Mouse (Mus musculus) liver, adult 2 months (tissue): ENCODE measurements at regions not wholly inside any gene's neighbourhood (a gene's known extent, or its start where the extent isn't known, plus 50 kb on each side); places are given as distances from the start of the nearest gene placed in this dataset.

ENCODE experiments used
- CTCF ChIP-seq: fragments of 200-500 bp; IDR thresholded peaks from 2 replicates; pipeline ENCODE4 v1.5.1; 2011; ENCODE audit warnings: low read depth, low read length, control low read depth
- POLR2A ChIP-seq: fragments of 200-500 bp; IDR thresholded peaks from 2 replicates; pipeline ENCODE4 v1.6.1; 2011; ENCODE audit warnings: low read length, control low read depth; ENCODE audit not compliant: insufficient read depth; ENCODE audit errors: extremely low read depth

DNA sequence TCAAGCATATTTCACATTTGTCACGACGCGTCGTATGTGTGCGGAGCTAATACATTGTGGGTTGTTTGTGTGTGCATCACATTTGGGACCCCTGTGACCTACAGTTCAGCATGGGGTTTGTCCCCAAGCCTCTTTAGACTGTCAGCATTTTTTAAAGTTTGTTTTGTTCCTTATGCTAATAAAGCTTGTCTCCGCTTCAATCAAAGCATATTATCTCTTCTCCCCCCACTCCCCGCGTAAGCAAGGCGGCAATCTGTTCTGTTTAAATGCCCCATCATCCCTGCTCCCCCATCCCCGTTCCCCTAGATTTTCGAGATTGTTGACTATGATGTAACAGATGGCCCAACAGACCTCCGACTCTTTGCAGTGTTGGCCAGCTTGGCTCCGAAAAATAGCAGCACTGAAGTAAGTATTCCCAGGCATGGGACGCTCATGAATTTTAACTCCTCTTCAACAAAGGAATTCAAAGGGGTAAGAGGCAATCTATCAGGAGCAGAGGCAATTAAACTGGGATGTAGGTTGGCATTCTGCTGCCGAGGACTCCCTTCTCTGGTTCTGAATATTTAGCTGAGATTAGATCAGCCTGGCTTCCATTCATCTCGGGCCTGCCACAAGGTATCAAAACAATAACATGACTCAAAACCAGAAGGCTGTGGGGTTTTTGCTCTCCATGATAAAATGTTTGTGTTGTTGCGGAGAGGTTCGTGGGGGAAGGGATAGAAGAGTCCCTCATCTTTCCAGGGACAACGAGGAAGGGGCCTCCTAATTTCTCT, 141.9 kb downstream of the Ascl1 start:
- TF ChIP-seq CTCF: no peak
- TF ChIP-seq POLR2A: no peak
